Mouse (Mus musculus): Measurements from ENCODE around the gene Ost4. TPM values are rescaled to one million over a fixed set of nuclear protein-coding genes. Genes with fewer than 3 reads are reported as not detected.
A peak's percentile ranks its signal among the peaks of the same experiment; 100 is the strongest.

Ost4 gene
- polyA plus RNA-seq, 1 experiment from 2014 or later: 215 TPM

DNA sequence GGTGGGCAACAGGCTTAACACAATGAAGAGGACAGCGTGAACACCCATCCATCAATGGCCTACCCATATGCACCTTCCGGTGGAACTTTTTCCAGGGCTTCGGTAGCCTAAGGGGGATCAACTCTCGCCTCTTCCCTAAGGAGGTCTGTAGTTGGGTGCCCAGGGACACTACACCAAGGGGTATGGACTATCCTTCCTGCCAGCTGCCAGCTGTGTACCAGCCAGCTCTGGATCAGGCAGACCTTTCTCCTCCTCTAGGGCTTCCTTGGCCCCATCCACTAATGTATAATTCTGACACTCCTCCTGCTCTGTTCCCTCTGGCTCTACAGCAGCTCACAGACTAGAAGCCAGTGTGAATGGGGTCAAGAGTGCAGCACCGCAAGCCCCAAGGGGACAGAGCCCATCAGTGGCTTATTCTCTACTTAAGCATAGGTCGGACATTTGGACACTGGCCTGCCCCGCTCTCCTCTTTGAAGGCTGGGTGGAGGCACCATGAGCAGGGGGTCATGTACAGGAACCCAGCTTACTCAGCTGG lies 6.6 kb upstream of the Ost4 start:
- 87% methylated on average over 7 of the region's 7 CpGs for WGBS
- peak overlapping the region; percentile 54 for H3K27ac ChIP-seq (ENCODE audit: low read length)
- peak overlapping the region; percentile 31; the same call in 1 of the 2 replicates for H3K9ac ChIP-seq (ENCODE audit: low read depth, low read length)
- H3K36me3 ChIP-seq (ENCODE audit: control insufficient read depth, insufficient read depth, low read length): no peaks in the 10 kb centered on the region
- H3K4me3 ChIP-seq (ENCODE audit: low read depth, low read length): peak overlapping the region; percentile 4; the same call in 1 of the 2 replicates
- H3K9me3 ChIP-seq (replicated peaks; ENCODE audit: control insufficient read depth, low read length, poor library complexity, severe bottlenecking): no peaks in the 10 kb centered on the region
- peak overlapping the region; percentile 18; the same call in 1 of the 2 replicates for H3K4me2 ChIP-seq (ENCODE audit: low read length)
- peaks cover 4% of the 10 kb centered on the region for H3K4me1 ChIP-seq (ENCODE audit: control insufficient read depth, insufficient read depth, low read length)
- no peaks in the 10 kb centered on the region for H3K27me3 ChIP-seq (ENCODE audit: control insufficient read depth, insufficient read depth, low read depth, low read length)
- ATAC-seq: no peak

DNA sequence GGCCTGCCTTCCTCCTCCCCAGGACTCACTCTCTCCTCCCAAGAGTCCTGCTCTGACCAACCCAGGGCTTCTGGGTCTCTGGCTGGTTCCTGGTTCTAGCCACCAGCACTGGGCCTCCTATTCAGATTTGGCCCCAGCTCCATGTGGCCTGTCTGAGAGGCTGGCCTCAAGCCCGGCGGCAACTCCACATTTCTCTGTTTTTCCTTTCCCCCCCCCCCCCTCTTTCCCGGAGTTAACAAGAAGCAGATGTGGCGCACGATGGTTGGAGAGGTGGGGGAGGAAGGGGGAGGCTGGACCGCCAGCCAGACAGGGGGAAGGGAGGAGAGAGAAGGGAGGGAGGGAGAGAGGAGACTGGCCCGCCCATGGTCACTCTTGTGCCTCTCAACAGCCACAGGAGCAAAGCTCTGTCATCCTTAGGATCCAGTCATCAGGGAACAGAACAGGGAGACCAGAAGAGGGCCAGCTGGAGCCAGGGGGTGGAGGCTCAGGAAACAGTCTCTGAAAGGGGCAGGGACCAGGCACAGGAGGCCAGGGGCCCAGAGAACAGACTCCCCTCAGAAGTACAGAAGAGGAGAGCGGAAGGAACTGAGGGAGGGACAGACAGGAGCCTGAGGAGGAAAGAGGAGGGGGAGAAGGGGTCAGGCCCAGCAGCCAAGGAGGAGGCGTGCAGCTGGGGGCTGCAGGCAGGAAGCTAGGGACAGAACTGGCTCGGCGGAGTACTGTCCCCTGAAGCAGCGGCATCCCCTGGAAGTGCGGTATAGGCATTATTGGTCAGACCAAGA lies 5.7 kb upstream of the Ost4 start, which contains the start of gene Emilin1:
Gene Emilin1 (plus strand): TSS at position 343 of the 782 bp plus-strand sequence.
- Histone ChIP-seq H3K4me1 (ENCODE audit: control insufficient read depth, insufficient read depth, low read length) (peaks cover 7% of the 10 kb centered on the region), H3K9ac (ENCODE audit: low read depth, low read length) (peak within 1 kb of the TSS; percentile 31), H3K4me3 (ENCODE audit: low read depth, low read length) (peak within 1 kb of the TSS; percentile 4; the same call in 1 of the 2 replicates), H3K9me3 (replicated peaks; ENCODE audit: control insufficient read depth, low read length, poor library complexity, severe bottlenecking) (no peaks in the 10 kb centered on the region), H3K36me3 (ENCODE audit: control insufficient read depth, insufficient read depth, low read length) (no peaks in the 10 kb centered on the region), H3K27me3 (ENCODE audit: control insufficient read depth, insufficient read depth, low read depth, low read length) (no peaks in the 10 kb centered on the region), H3K4me2 (ENCODE audit: low read length) (peak within 1 kb of the TSS; percentile 18; the same call in 1 of the 2 replicates), H3K27ac (ENCODE audit: low read length) (peak within 1 kb of the TSS; percentile 54)
- no peak for ATAC-seq
- WGBS: 38% methylated on average over 11 of the region's 13 CpGs

DNA sequence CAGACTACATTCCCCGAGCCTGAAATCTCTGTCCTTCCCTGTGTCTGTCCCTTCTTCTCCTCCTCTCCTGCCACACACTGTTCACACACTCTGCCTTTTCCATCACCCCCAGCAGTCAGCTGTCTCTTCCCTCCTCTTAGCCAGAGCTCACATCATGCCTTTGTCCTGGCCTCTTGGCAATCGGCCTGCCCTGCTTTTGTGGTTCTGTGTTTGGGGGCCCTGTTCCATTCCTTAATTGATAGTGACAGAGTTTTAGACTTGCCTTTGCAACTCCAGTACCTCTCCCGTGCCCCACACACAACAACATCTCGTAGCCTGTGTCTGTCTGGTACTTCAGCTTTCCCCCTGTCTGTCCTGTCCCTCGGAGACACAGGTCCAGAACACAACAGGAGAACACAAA lies 4.6 kb upstream of the Ost4 start:
- WGBS: 53% methylated on average over 5 of the region's 5 CpGs
- Histone ChIP-seq H3K4me2 (ENCODE audit: low read length) (no peak overlapping the region), H3K9ac (ENCODE audit: low read depth, low read length) (no peak overlapping the region), H3K4me3 (ENCODE audit: low read depth, low read length) (no peak overlapping the region), H3K36me3 (ENCODE audit: control insufficient read depth, insufficient read depth, low read length) (no peaks in the 10 kb centered on the region), H3K27ac (ENCODE audit: low read length) (no peak overlapping the region), H3K9me3 (replicated peaks; ENCODE audit: control insufficient read depth, low read length, poor library complexity, severe bottlenecking) (no peaks in the 10 kb centered on the region), H3K27me3 (ENCODE audit: control insufficient read depth, insufficient read depth, low read depth, low read length) (no peaks in the 10 kb centered on the region), H3K4me1 (ENCODE audit: control insufficient read depth, insufficient read depth, low read length) (peaks cover 10% of the 10 kb centered on the region)
- no peak for ATAC-seq

DNA sequence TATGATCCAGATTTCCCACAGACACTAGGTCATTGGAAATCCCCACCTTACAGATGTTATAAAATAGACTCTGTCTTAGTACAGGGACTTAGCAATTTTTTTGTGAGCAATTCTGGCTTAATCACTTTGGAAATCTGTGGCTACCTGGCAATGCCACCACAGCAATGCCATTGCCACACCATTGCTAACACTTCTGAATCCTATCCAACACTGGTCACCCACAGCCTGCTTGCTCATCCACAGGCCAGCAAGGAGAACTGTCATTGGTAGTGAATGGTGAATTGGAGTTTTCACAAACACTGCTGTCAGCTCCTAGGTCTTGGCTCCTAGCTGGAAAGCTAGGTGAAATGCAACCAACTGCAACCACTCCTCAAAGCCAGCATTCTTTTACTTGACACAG lies 2.9 kb upstream of the Ost4 start:
- ATAC-seq: no peak
- Histone ChIP-seq H3K4me2 (ENCODE audit: low read length) (no peak overlapping the region), H3K27ac (ENCODE audit: low read length) (no peak overlapping the region), H3K9me3 (replicated peaks; ENCODE audit: control insufficient read depth, low read length, poor library complexity, severe bottlenecking) (no peaks in the 10 kb centered on the region), H3K9ac (ENCODE audit: low read depth, low read length) (no peak overlapping the region), H3K4me1 (ENCODE audit: control insufficient read depth, insufficient read depth, low read length) (peaks cover 19% of the 10 kb centered on the region), H3K36me3 (ENCODE audit: control insufficient read depth, insufficient read depth, low read length) (0 out of 2 replicates have a peak, but pooled peaks cover 1% of the 10 kb centered on the region), H3K4me3 (ENCODE audit: low read depth, low read length) (no peak overlapping the region), H3K27me3 (ENCODE audit: control insufficient read depth, insufficient read depth, low read depth, low read length) (no peaks in the 10 kb centered on the region)

DNA sequence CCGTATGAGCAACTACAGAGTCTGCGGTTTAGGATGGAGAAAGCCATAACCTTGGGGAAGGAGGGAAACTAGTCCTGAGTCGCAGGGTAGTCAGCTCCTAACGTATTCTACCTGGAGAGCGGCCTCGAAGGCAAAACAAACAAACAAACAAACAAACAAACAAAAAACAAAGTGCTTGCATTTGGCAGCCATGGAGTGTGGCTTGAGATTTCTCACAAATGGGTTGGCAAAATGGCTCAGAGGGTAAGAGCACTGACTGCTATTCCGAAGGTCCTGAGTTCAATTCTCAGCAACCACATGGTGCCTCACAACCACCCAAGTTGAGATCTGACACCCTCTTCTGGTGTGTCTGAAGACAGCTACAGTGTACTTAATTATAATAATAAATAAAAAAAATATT lies 2.3 kb upstream of the Ost4 start:
- no peaks in the 10 kb centered on the region for H3K9me3 ChIP-seq (replicated peaks; ENCODE audit: control insufficient read depth, low read length, poor library complexity, severe bottlenecking)
- H3K9ac ChIP-seq (ENCODE audit: low read depth, low read length): no peak overlapping the region
- 88% methylated on average over 7 of the region's 7 CpGs for WGBS
- H3K4me2 ChIP-seq (ENCODE audit: low read length): no peak overlapping the region
- no peak overlapping the region for H3K27ac ChIP-seq (ENCODE audit: low read length)
- no peaks in the 10 kb centered on the region for H3K27me3 ChIP-seq (ENCODE audit: control insufficient read depth, insufficient read depth, low read depth, low read length)
- 0 out of 2 replicates have a peak, but pooled peaks cover 5% of the 10 kb centered on the region for H3K36me3 ChIP-seq (ENCODE audit: control insufficient read depth, insufficient read depth, low read length)
- ATAC-seq: no peak
- no peak overlapping the region for H3K4me3 ChIP-seq (ENCODE audit: low read depth, low read length)
- H3K4me1 ChIP-seq (ENCODE audit: control insufficient read depth, insufficient read depth, low read length): peaks cover 20% of the 10 kb centered on the region

DNA sequence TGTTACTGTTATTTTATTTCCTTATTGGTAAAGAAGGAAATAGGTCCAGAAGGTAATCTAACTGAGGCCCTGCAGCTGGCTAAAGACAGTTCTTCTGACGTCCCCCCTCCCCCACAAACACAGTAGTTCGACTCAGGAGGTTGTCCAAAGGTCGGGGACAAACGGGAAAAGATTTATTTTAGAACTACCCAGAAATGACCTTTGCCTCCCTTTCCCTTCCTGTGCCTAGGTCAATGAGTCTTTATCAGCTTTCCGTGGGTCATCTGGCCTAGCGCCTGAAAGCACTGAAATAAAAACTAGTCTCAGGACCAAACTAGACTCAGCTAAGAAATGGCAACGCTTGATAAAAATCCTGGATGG lies 1.7 kb upstream of the Ost4 start:
- H3K4me3 ChIP-seq (ENCODE audit: low read depth, low read length): no peak overlapping the region
- H3K9ac ChIP-seq (ENCODE audit: low read depth, low read length): no peak overlapping the region
- no peaks in the 10 kb centered on the region for H3K9me3 ChIP-seq (replicated peaks; ENCODE audit: control insufficient read depth, low read length, poor library complexity, severe bottlenecking)
- no peak overlapping the region for H3K27ac ChIP-seq (ENCODE audit: low read length)
- peaks cover 20% of the 10 kb centered on the region for H3K4me1 ChIP-seq (ENCODE audit: control insufficient read depth, insufficient read depth, low read length)
- 64% methylated on average over 7 of the region's 7 CpGs for whole genome bisulfite sequencing
- ATAC-seq: no peak
- no peak overlapping the region for H3K4me2 ChIP-seq (ENCODE audit: low read length)
- H3K36me3 ChIP-seq (ENCODE audit: control insufficient read depth, insufficient read depth, low read length): peaks cover 5% of the 10 kb centered on the region; the same call in 1 of the 2 replicates
- H3K27me3 ChIP-seq (ENCODE audit: control insufficient read depth, insufficient read depth, low read depth, low read length): no peaks in the 10 kb centered on the region

DNA sequence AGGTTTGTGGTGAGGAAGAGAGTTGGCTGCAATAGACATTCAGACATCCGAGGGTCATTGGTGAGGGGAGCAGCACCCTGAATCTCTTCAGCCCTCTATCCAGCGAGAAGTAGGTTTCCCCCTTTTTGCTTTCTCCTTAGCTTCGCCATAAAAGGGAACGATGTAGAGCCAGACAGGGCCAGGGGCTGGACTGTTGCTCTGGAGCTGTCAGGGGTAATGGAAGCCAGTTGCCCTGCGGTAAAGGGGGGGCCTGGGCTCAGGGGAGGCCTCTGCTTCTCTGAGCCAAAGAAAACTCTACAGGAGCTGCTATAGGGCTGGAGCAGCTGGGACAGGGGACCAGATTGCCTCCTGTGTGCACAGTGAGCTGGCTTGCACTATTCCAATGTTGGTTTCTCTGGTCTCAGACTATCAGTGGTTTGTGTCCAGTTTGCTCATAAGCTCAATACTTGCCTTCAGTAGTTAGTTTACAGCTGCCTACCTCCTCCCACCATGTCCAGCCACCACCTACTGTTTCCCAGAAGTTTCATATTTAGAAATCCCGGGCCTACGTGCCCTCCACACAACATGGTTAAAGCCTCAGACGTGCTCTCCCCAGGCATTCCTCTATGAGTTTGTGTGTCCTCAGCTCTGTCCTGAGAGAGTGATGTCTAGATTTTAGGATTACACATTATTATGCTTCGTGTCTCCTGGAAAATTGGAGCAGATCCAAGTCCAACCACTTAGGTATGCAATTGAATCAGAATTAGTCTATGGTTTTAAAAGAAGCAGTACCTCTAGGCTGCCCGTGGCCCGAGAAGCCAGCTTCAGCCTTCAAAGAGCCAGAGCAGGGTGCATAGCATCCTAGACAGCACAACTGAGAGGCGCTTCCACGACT lies 1.1 kb upstream of the Ost4 start:
- peak; percentile 8; the same call in 1 of the 2 replicates for ATAC-seq
- Histone ChIP-seq H3K27me3 (ENCODE audit: control insufficient read depth, insufficient read depth, low read depth, low read length) (no peaks in the 10 kb centered on the region), H3K4me2 (ENCODE audit: low read length) (peak overlapping the region; percentile 95), H3K36me3 (ENCODE audit: control insufficient read depth, insufficient read depth, low read length) (peaks cover 8% of the 10 kb centered on the region), H3K4me3 (ENCODE audit: low read depth, low read length) (peak overlapping the region; percentile 71), H3K9ac (ENCODE audit: low read depth, low read length) (peak overlapping the region; percentile 89; the same call in 1 of the 2 replicates), H3K27ac (ENCODE audit: low read length) (peak overlapping the region; percentile 83), H3K4me1 (ENCODE audit: control insufficient read depth, insufficient read depth, low read length) (peaks cover 20% of the 10 kb centered on the region), H3K9me3 (replicated peaks; ENCODE audit: control insufficient read depth, low read length, poor library complexity, severe bottlenecking) (no peaks in the 10 kb centered on the region)
- WGBS: 57% methylated on average over 13 of the region's 13 CpGs

DNA sequence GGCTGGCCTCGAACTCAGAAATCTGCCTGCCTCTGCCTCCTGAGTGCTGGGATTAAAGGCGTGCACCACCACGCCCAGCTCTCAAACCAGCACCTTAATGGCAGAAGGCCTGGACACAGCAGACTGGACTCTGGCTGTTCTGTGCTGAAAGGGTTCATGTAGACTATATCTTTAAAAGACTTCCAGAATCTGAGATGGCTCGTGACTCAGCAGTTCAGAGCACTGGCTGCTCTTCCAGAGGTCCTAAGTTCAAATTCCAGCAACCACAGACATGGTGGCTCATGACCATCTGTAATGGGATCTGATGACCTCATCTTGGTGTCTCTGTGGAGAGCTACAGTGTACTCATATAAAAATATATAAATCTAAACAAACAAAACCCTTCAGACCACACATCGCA lies 5.7 kb downstream of the Ost4 start:
- Histone ChIP-seq H3K9ac (ENCODE audit: low read depth, low read length) (no peak overlapping the region), H3K36me3 (ENCODE audit: control insufficient read depth, insufficient read depth, low read length) (peaks cover 20% of the 10 kb centered on the region), H3K27ac (ENCODE audit: low read length) (no peak overlapping the region), H3K4me2 (ENCODE audit: low read length) (no peak overlapping the region), H3K27me3 (ENCODE audit: control insufficient read depth, insufficient read depth, low read depth, low read length) (no peaks in the 10 kb centered on the region), H3K4me3 (ENCODE audit: low read depth, low read length) (no peak overlapping the region), H3K4me1 (ENCODE audit: control insufficient read depth, insufficient read depth, low read length) (peaks cover 13% of the 10 kb centered on the region), H3K9me3 (replicated peaks; ENCODE audit: control insufficient read depth, low read length, poor library complexity, severe bottlenecking) (no peaks in the 10 kb centered on the region)
- WGBS: 96% methylated on average over 5 of the region's 5 CpGs
- ATAC-seq: no peak
